7 mouse cellular contexts compared by ENCODE assay signal in genomic region chr17:8051247-8051646, GRCm38 (mm10).
A peak's percentile ranks its signal among the peaks of the same experiment; 100 is the strongest.
DNase-seq lines count a peak whose midpoint lies in the region; ATAC-seq lines count a peak whose summit lies in the region.
"Not testable (repeated sequence)": the region's sequence is repeated elsewhere in the genome, so short reads cannot be mapped to it uniquely, and the experiment has no call there.

No protein-coding gene starts in this region.

- not testable (repeated sequence) for H3K27ac ChIP-seq in midbrain, embryonic 15.5 days

- not testable (repeated sequence) for H3K4me1 ChIP-seq in midbrain, embryonic 15.5 days

- H3K9me3 ChIP-seq in midbrain, embryonic 15.5 days = not testable (repeated sequence)

- DNase-seq in adrenal gland, postnatal 10 days = peak; percentile 88
- DNase-seq in embryo, embryonic 9.5 days (ENCODE audit: extremely low spot score) = peak; percentile 36
- peak; percentile 54 to 78 for DNase-seq in gastrocnemius, postnatal 4 days (ENCODE audit: low spot score in 2 of 2)
- peak; percentile 67 for DNase-seq in kidney, adult 11 months
- DNase-seq in left cerebral cortex, postnatal 25 days (ENCODE audit: low spot score in 2 of 2) = peak; percentile 74 to 88
- peak; percentile 49 to 74 for DNase-seq in spleen, adult 18-20 months

- H3K9ac ChIP-seq in midbrain, embryonic 15.5 days = not testable (repeated sequence)

- H3K27me3 ChIP-seq in midbrain, embryonic 15.5 days (replicated peaks) = not testable (repeated sequence)

- ATAC-seq in midbrain, embryonic 15.5 days (replicated peaks) = peak; percentile 62

- 28% methylated on average over 3 of the region's 3 CpGs for WGBS in midbrain, embryonic 15.5 days

- intact Hi-C loops in left cerebral cortex, postnatal 25 days (cut with DNase I) = loop anchor here (10.0 kb wide), 1 partner anchor 114 kb away; the partner anchor contains the start of gene Fgfr1op

- not testable (repeated sequence) for H3K4me3 ChIP-seq in midbrain, embryonic 15.5 days

- not testable (repeated sequence) for H3K4me2 ChIP-seq in midbrain, embryonic 15.5 days

- not testable (repeated sequence) for H3K36me3 ChIP-seq in midbrain, embryonic 15.5 days (replicated peaks)

Comparison
In these comparisons a context has a peak if more than half of its experiments do, and no peak if none do; other contexts are left out.
1. DNase-seq: peak in every context shown above with its lines; median percentile 88 in adrenal gland, postnatal 10 days; 81 in left cerebral cortex, postnatal 25 days; 67 in kidney, adult 11 months; 66 in gastrocnemius, postnatal 4 days; 62 in spleen, adult 18-20 months; 36 in embryo, embryonic 9.5 days.